Mouse (Mus musculus) liver, embryonic 14.5 days (tissue): ENCODE data around the gene Bcap29.

Experiments used
- CTCF ChIP-seq: IDR thresholded peaks from 2 replicates; pipeline ENCODE4 v1.5.1; 2016; ENCODE audit warnings: antibody characterized with exemption, low read depth, control low read depth
- EP300 ChIP-seq: IDR thresholded peaks from 2 replicates; pipeline ENCODE4 v1.6.1; 2016; ENCODE audit warnings: antibody characterized with exemption, low read depth

GRCm38 (mm10) chr12:31578691-31579476 is 55.6 kb downstream of the Bcap29 start:
- no peak for TF ChIP-seq CTCF
- no peak for TF ChIP-seq EP300
